Mouse (Mus musculus) MEL (cell line): ENCODE measurements around the gene Hdhd3. TPM values are rescaled to one million over a fixed set of nuclear protein-coding genes. Genes with fewer than 3 reads are reported as not detected.

ENCODE experiments used
- DNase-seq: peaks from one replicate; pipeline ENCODE4 v3.0.0; 2011; ENCODE audit warnings: low read depth, low spot score
- H3K27ac ChIP-seq: 2 replicates; pipeline ENCODE4 v1.5.1; 2012; ENCODE audit warnings: low read depth, mild to moderate bottlenecking, control low read depth, low read length, moderate library complexity; ENCODE audit not compliant: control insufficient read depth
- H3K27me3 ChIP-seq, 2 experiments: fragments of 150-350 bp in 1 of 2; sonication (generic) in 1 of 2; 2 replicates each; pipeline ENCODE4 v1.6.1; 2012; ENCODE audit warnings: low read length in 2 of 2, mild to moderate bottlenecking in 2 of 2, improper control_type of control experiment in 1 of 2, moderate library complexity in 1 of 2; ENCODE audit not compliant: insufficient read depth in 2 of 2, control insufficient read depth in 1 of 2
- H3K36me3 ChIP-seq, 2 experiments: 2 replicates each; pipeline ENCODE4 v1.6.1; 2012 to 2014; ENCODE audit warnings: low read length in 2 of 2, improper control_type of control experiment in 1 of 2, inconsistent platforms in 1 of 2, mild to moderate bottlenecking in 1 of 2; ENCODE audit not compliant: insufficient read depth in 2 of 2, control insufficient read depth in 1 of 2
- H3K4me1 ChIP-seq, 2 experiments: fragments of 150-350 bp in 1 of 2; sonication (generic) in 1 of 2; 2 replicates each; pipeline ENCODE4 v1.6.1; 2012; ENCODE audit warnings: low read length in 2 of 2, improper control_type of control experiment in 1 of 2, mild to moderate bottlenecking in 1 of 2; ENCODE audit not compliant: insufficient read depth in 2 of 2, control insufficient read depth in 1 of 2
- H3K4me3 ChIP-seq, 2 experiments: fragments of 150-350 bp in 1 of 2; sonication (generic) in 1 of 2; 2 replicates each; pipeline ENCODE4 v1.5.1; 2012; ENCODE audit warnings: low read depth in 2 of 2, low read length in 2 of 2, mild to moderate bottlenecking in 2 of 2, moderate library complexity in 2 of 2, control low read depth in 1 of 2, improper control_type of control experiment in 1 of 2; ENCODE audit not compliant: control insufficient read depth in 1 of 2, insufficient read depth in 1 of 2
- H3K79me2 ChIP-seq: 2 replicates; pipeline ENCODE4 v1.6.1; 2012; ENCODE audit warnings: mild to moderate bottlenecking, low read length, moderate library complexity; ENCODE audit not compliant: control insufficient read depth, poor library complexity, insufficient read depth
- H3K9ac ChIP-seq: 2 replicates; pipeline ENCODE4 v1.6.1; 2012; ENCODE audit warnings: low read depth, mild to moderate bottlenecking, control low read depth, low read length, moderate library complexity; ENCODE audit not compliant: control insufficient read depth, poor library complexity, severe bottlenecking
- H3K9me3 ChIP-seq: fragments of 150-350 bp; sonication (generic); replicated peaks from 2 replicates; pipeline ENCODE4 v1.6.1; 2012; ENCODE audit warnings: mild to moderate bottlenecking, low read length, improper control_type of control experiment, moderate library complexity; ENCODE audit not compliant: insufficient read depth
- CHD1 ChIP-seq: IDR thresholded peaks from 2 replicates; pipeline ENCODE4 v1.6.1; 2012; ENCODE audit warnings: low read depth, mild to moderate bottlenecking, inconsistent platforms, low read length, improper control_type of control experiment
- CHD2 ChIP-seq: IDR thresholded peaks from 2 replicates; pipeline ENCODE4 v1.6.1; 2011; ENCODE audit warnings: low read length, improper control_type of control experiment
- CTCF ChIP-seq, 3 experiments: IDR thresholded peaks in 2 of 3; conservative IDR thresholded peaks in 1 of 3; 2 replicates each; pipeline ENCODE4 v1.5.1; 2011 to 2012; ENCODE audit warnings: low read length in 3 of 3, low read depth in 2 of 3, mild to moderate bottlenecking in 2 of 3, improper control_type of control experiment in 1 of 3, inconsistent platforms in 1 of 3, mixed read lengths in 1 of 3, moderate library complexity in 1 of 3; ENCODE audit not compliant: control insufficient read depth in 1 of 3, insufficient read depth in 1 of 3, poor library complexity in 1 of 3, severe bottlenecking in 1 of 3
- E2F4 ChIP-seq: IDR thresholded peaks from 2 replicates; pipeline ENCODE4 v1.6.1; 2011; ENCODE audit warnings: low read depth, low read length, improper control_type of control experiment, borderline replicate concordance
- ETS1 ChIP-seq: IDR thresholded peaks from 2 replicates; pipeline ENCODE4 v1.6.1; 2012; ENCODE audit warnings: low read depth, mild to moderate bottlenecking, inconsistent platforms, low read length, improper control_type of control experiment, moderate library complexity
- GABPA ChIP-seq: IDR thresholded peaks from 2 replicates; pipeline ENCODE4 v1.6.1; 2012; ENCODE audit warnings: low read depth, mild to moderate bottlenecking, inconsistent platforms, low read length, improper control_type of control experiment, moderate library complexity
- GATA1 ChIP-seq: IDR thresholded peaks from 2 replicates; pipeline ENCODE4 v1.6.1; 2011; ENCODE audit warnings: low read depth, low read length, improper control_type of control experiment
- JUND ChIP-seq: IDR thresholded peaks from 2 replicates; pipeline ENCODE4 v1.6.1; 2011; ENCODE audit warnings: low read depth, mild to moderate bottlenecking, improper control_type of control experiment, low read length
- KAT2A ChIP-seq: conservative IDR thresholded peaks from 2 replicates; pipeline ENCODE4 v1.6.1; 2012; ENCODE audit warnings: low read depth, low read length, improper control_type of control experiment, inconsistent platforms
- MAFK ChIP-seq: IDR thresholded peaks from 2 replicates; pipeline ENCODE4 v1.6.1; 2011; ENCODE audit warnings: low read depth, mild to moderate bottlenecking, low read length, improper control_type of control experiment, borderline replicate concordance
- MAZ ChIP-seq: IDR thresholded peaks from 2 replicates; pipeline ENCODE4 v1.6.1; 2012; ENCODE audit warnings: low read depth, mild to moderate bottlenecking, inconsistent platforms, low read length, improper control_type of control experiment
- MEF2A ChIP-seq: IDR thresholded peaks from 2 replicates; pipeline ENCODE4 v1.6.1; 2014; ENCODE audit warnings: low read depth, mild to moderate bottlenecking, inconsistent platforms, low read length, improper control_type of control experiment; ENCODE audit not compliant: poor library complexity, insufficient replicate concordance, severe bottlenecking; ENCODE audit errors: extremely low read depth
- MYB ChIP-seq: IDR thresholded peaks from 2 replicates; pipeline ENCODE4 v1.6.1; 2011; ENCODE audit warnings: mild to moderate bottlenecking, low read depth, low read length, improper control_type of control experiment
- MYC ChIP-seq: IDR thresholded peaks from 2 replicates; pipeline ENCODE4 v1.6.1; 2011; ENCODE audit warnings: low read depth, mild to moderate bottlenecking, low read length, improper control_type of control experiment, moderate library complexity
- NELFE ChIP-seq: IDR thresholded peaks from 2 replicates; pipeline ENCODE4 v1.6.1; 2011; ENCODE audit warnings: low read depth, low read length, improper control_type of control experiment
- NRF1 ChIP-seq: IDR thresholded peaks from 2 replicates; pipeline ENCODE4 v1.6.1; 2014; ENCODE audit warnings: low read depth, mild to moderate bottlenecking, inconsistent platforms, low read length, improper control_type of control experiment, moderate library complexity; ENCODE audit not compliant: poor library complexity, insufficient read depth, severe bottlenecking
- POLR2AphosphoS2 ChIP-seq: IDR thresholded peaks from 2 replicates; pipeline ENCODE4 v1.6.1; 2011; ENCODE audit warnings: low read length, improper control_type of control experiment
- POLR2AphosphoS5 ChIP-seq: IDR thresholded peaks from 2 replicates; pipeline ENCODE4 v1.6.1; 2012; ENCODE audit warnings: low read depth, borderline replicate concordance, mild to moderate bottlenecking, inconsistent platforms, low read length, moderate library complexity, mixed read lengths
- RAD21 ChIP-seq: IDR thresholded peaks from 2 replicates; pipeline ENCODE4 v1.6.1; 2011; ENCODE audit warnings: mild to moderate bottlenecking, low read depth, low read length, improper control_type of control experiment
- SIN3A ChIP-seq: IDR thresholded peaks from 2 replicates; pipeline ENCODE4 v1.6.1; 2012; ENCODE audit warnings: low read length, improper control_type of control experiment, inconsistent platforms
- SMC3 ChIP-seq: IDR thresholded peaks from 2 replicates; pipeline ENCODE4 v1.6.1; 2011; ENCODE audit warnings: low read depth, low read length, improper control_type of control experiment
- TBP ChIP-seq: IDR thresholded peaks from 2 replicates; pipeline ENCODE4 v1.8.0; 2011; ENCODE audit warnings: low read depth, low read length, improper control_type of control experiment
- UBTF ChIP-seq: IDR thresholded peaks from 2 replicates; pipeline ENCODE4 v1.6.1; 2012; ENCODE audit warnings: low read depth, mild to moderate bottlenecking, inconsistent platforms, low read length, improper control_type of control experiment, moderate library complexity, borderline replicate concordance; ENCODE audit not compliant: insufficient read depth
- USF1 ChIP-seq: IDR thresholded peaks from 2 replicates; pipeline ENCODE4 v1.6.1; 2014; ENCODE audit warnings: low read depth, mild to moderate bottlenecking, inconsistent platforms, low read length, improper control_type of control experiment, moderate library complexity
- ZC3H11A ChIP-seq: IDR thresholded peaks from 2 replicates; pipeline ENCODE4 v1.6.1; 2012; ENCODE audit warnings: low read depth, mild to moderate bottlenecking, inconsistent platforms, low read length, improper control_type of control experiment
- ZMIZ1 ChIP-seq: IDR thresholded peaks from 2 replicates; pipeline ENCODE4 v1.6.1; 2012; ENCODE audit warnings: low read depth, mild to moderate bottlenecking, inconsistent platforms, low read length, improper control_type of control experiment, moderate library complexity
- ZNF384 ChIP-seq: IDR thresholded peaks from 2 replicates; pipeline ENCODE4 v1.6.1; 2012; ENCODE audit warnings: low read depth, mild to moderate bottlenecking, inconsistent platforms, low read length, improper control_type of control experiment
- polyA plus RNA-seq, 2 experiments: library from polyadenylated mRNA; stranded (reverse) in 1 of 2; unstranded in 1 of 2; fragments of >175 nt in 1 of 2; fragments of >200 nt in 1 of 2; gene quantifications; 2 replicates each; pipeline versions ENCODE4 v1.2.1 to v1.2.4; 2012; ENCODE audit warnings: low replicate concordance in 2 of 2, low read depth in 1 of 2; ENCODE audit not compliant: insufficient read length in 2 of 2, insufficient read depth in 1 of 2, missing spikeins in 1 of 2
- total RNA-seq: library from RNA; depleted of rRNA; stranded (reverse); fragments of 300-350 nt; gene quantifications from 2 replicates; pipeline ENCODE4 v1.2.3, GENCODE M21; 2012

Hdhd3 gene
- total and polyA plus RNA-seq, 3 experiments, result 3.5 to 6.0 TPM; not detected in 1

- Histone ChIP-seq H3K4me1 (peaks cover 0 to 12% of the 10 kb centered on the region in 2 experiments; a peak in 2 of 4 replicates), H3K36me3 (peaks cover 0 to 6% of the 10 kb centered on the region in 2 experiments; a peak in 2 of 4 replicates), H3K9ac (no peak overlapping the region), H3K27ac (peak overlapping the region; percentile 30; the same call in 1 of the 2 replicates), H3K9me3 (no peaks in the 10 kb centered on the region), H3K79me2 (no peaks in the 10 kb centered on the region), H3K27me3 (no peaks in the 10 kb centered on the region; a peak in 1 of 4 replicates), H3K4me3 (no peak overlapping the region)
- DNase-seq, result peak; percentile 40
- TF ChIP-seq SIN3A (no peak), MAFK (no peak), GABPA (no peak), RAD21 (no peak), CTCF (IDR thresholded peaks at IDR 0.05 in 2 of 3, conservative IDR thresholded peaks at IDR 0.05 in 1 of 3; ENCODE audit: control insufficient read depth in 1 of 3, insufficient read depth in 1 of 3, low read depth in 2 of 3, low read length in 3 of 3, poor library complexity in 1 of 3, severe bottlenecking in 1 of 3) (no peak), TBP (no peak), ZC3H11A (no peak), E2F4 (no peak), KAT2A (no peak), CHD2 (no peak), SMC3 (no peak), UBTF (no peak), ZNF384 (no peak), NELFE (no peak), NRF1 (no peak), ETS1 (no peak), POLR2AphosphoS2 (no peak), GATA1 (no peak), POLR2AphosphoS5 (no peak)
These were observed 17.7 kb downstream of the Hdhd3 start for GRCm38 (mm10) chr4:62485450-62486161.

DNA sequence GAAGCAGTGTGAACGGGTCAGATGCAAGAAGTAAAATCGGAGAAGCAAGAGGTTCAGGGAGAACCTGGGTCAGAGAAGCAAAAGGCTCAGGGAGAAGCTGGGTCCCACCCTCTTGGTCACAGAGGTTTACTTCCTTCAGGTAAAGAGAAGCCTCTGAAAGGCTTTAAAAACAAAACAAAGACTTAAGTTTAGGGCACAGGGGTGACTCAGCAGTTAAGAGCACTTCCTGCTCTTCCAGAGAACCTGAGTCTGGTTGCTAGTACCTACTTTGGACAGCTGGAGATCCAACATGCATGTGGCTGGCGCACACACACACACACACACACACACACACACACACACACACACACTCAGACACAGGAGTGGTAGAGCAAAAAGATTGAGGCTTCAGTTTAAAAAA lies 18.3 kb downstream of the Hdhd3 start:
- Histone ChIP-seq H3K9ac (no peak overlapping the region), H3K36me3 (peaks cover 0 to 6% of the 10 kb centered on the region in 2 experiments; a peak in 2 of 4 replicates), H3K9me3 (no peaks in the 10 kb centered on the region), H3K79me2 (no peaks in the 10 kb centered on the region), H3K27ac (peak overlapping the region; percentile 30; the same call in 1 of the 2 replicates), H3K4me3 (no peak overlapping the region), H3K27me3 (no peaks in the 10 kb centered on the region), H3K4me1 (peaks cover 0 to 12% of the 10 kb centered on the region in 2 experiments; a peak in 2 of 4 replicates)
- TF ChIP-seq NRF1, result no peak
- TF ChIP-seq CHD2, result no peak
- TF ChIP-seq POLR2AphosphoS5, result no peak
- no peak for TF ChIP-seq POLR2AphosphoS2
- no peak for TF ChIP-seq USF1
- no peak for TF ChIP-seq RAD21
- TF ChIP-seq ZNF384, result no peak
- TF ChIP-seq CHD1, result no peak
- no peak for TF ChIP-seq GABPA
- no peak for TF ChIP-seq MYC
- no peak for TF ChIP-seq CTCF (IDR thresholded peaks at IDR 0.05 in 2 of 3, conservative IDR thresholded peaks at IDR 0.05 in 1 of 3; ENCODE audit: control insufficient read depth in 1 of 3, insufficient read depth in 1 of 3, low read depth in 2 of 3, low read length in 3 of 3, poor library complexity in 1 of 3, severe bottlenecking in 1 of 3)
- no peak for TF ChIP-seq MYB
- no peak for TF ChIP-seq MEF2A
- no peak for TF ChIP-seq JUND
- no peak for TF ChIP-seq SIN3A
- no peak for TF ChIP-seq ZC3H11A
- TF ChIP-seq MAZ, result no peak
- TF ChIP-seq ZMIZ1, result no peak
- peak; percentile 60 for DNase-seq
